Mouse (Mus musculus): ENCODE data around the gene Vmo1.

DNA sequence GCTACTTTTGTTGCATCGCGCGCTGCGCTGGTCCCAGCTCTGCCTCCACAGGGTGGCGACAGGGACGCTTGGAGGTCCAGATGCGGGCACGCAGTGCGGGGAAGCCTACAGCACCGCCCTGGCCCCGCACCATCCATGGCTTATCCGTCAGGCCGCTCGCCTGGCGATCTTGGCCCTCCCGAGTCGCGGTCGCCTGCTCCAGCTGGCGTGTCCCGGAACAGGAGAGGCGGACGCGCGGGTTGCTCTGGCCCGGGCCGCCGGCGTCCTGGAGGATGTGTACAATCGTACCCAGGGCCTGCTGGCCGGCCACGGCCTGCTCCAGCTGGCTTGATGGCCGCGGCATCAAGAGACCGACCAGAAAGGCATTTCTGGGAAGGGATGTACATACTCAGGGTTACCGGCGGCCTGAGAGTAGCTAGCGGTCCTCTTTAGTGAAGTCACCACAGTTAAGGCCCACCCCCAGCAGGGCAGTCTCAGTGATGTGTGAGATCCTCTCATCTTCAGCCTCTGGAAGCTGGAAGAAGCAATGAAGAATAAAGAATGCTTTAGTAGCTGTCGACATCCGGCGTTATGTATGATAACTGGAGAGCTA lies 5.9 kb upstream of the Vmo1 start:
- TF ChIP-seq CTCF (IDR thresholded peaks at IDR 0.05; ENCODE audit: low read depth), result peak; percentile 25
- no peak for TF ChIP-seq EP300 (IDR thresholded peaks at IDR 0.05; ENCODE audit: low read depth)
